Mouse (Mus musculus) kidney, embryonic 14.5 days (tissue): ENCODE results near the gene Rbms1. TPM values are rescaled to one million over a fixed set of nuclear protein-coding genes. Genes with fewer than 3 reads are reported as not detected.
A peak's percentile ranks its signal among the peaks of the same experiment; 100 is the strongest.

Source experiments
- ATAC-seq: fragments of 200-750 bp; cut with Nextera tagmentation; 2 replicates; pipeline ENCODE4 v1.8.0; 2017; ENCODE audit warnings: moderate number of reproducible peaks, mild to moderate bottlenecking, moderate TSS enrichment, moderate library complexity; ENCODE audit not compliant: low FRiP score, low TSS enrichment
- H3K27ac ChIP-seq: fragments of 300-500 bp; sonication (generic); 2 replicates; pipeline ENCODE4 v1.5.1; 2014; ENCODE audit warnings: low read depth, mild to moderate bottlenecking, low read length, moderate library complexity, mixed read lengths
- H3K27me3 ChIP-seq: fragments of 300-500 bp; sonication (generic); 2 replicates; pipeline ENCODE4 v1.6.1; 2014; ENCODE audit warnings: mild to moderate bottlenecking, low read length; ENCODE audit not compliant: control insufficient read depth, insufficient read depth
- H3K36me3 ChIP-seq: fragments of 300-500 bp; sonication (generic); 2 replicates; pipeline ENCODE4 v1.6.1; 2014; ENCODE audit warnings: low read length, mixed read lengths; ENCODE audit not compliant: control insufficient read depth, insufficient read depth
- H3K4me1 ChIP-seq: fragments of 300-500 bp; sonication (generic); 2 replicates; pipeline ENCODE4 v1.6.1; 2014; ENCODE audit warnings: low read length, mixed read lengths; ENCODE audit not compliant: control insufficient read depth, insufficient read depth
- H3K4me2 ChIP-seq: fragments of 300-500 bp; sonication (generic); replicated peaks from 2 replicates; pipeline ENCODE4 v1.6.1; 2014; ENCODE audit warnings: low read depth, mild to moderate bottlenecking, low read length
- H3K4me3 ChIP-seq: fragments of 300-500 bp; sonication (generic); 2 replicates; pipeline ENCODE4 v1.5.1; 2014; ENCODE audit warnings: mild to moderate bottlenecking, low read length
- H3K9ac ChIP-seq: fragments of 300-500 bp; sonication (generic); 2 replicates; pipeline ENCODE4 v1.6.1; 2014; ENCODE audit warnings: low read depth, mild to moderate bottlenecking, low read length, moderate library complexity
- H3K9me3 ChIP-seq: fragments of 300-500 bp; sonication (generic); 2 replicates; pipeline ENCODE4 v1.6.1; 2016; ENCODE audit warnings: low read length; ENCODE audit not compliant: control insufficient read depth
- WGBS: fragments of 180-500 bp; shearing (Covaris S2); extraction: QIAGEN DNeasy Blood & Tissue Kit; methylation state at CpG from one replicate; pipeline ENCODE4 v1.1.7; 2014; 5-methylcytosine and 5-hydroxymethylcytosine counted together
- polyA plus RNA-seq: library from polyadenylated mRNA; unstranded; fragments of >200 nt; fragmentation: Nextera tagmentation; extraction: Ambion mirVana; gene quantifications from 2 replicates; pipeline ENCODE4 v1.2.1, GENCODE M21; 2014

Gene Rbms1
- polyA plus RNA-seq, 1 experiment from 2014 or later: 115 TPM

DNA sequence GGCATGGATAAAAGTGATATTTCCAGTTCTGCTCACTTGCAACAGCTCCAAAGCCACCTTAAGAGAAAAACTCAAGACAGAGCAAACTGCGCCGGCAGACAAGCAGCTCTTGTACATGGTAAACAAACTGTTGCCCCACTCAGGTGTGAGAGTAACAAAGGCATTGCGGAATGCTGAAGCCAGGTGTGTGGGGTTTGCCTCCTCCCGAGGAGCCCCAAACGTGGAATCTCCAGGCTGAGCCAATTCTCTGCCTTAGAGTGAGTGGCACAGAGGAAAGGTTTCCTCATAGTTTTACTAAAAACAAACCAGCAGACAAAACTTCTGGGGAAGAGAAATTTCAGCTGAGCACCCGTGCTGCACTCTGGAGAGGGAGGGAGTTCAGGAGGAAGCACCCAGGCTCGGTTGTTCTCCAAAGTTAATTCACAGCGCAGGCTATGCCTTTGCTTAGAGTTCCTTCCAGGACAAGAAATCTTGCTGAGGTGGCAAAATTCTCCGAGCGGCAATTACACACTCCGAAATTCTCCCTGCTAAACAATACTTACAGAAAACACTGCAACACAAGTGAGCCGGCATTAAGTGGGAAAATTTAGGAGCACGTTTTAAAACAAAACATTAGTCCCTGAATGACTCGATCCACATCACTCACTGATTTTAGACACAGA is 111.8 kb downstream of the Rbms1 start:
- H3K36me3 ChIP-seq: 0 out of 2 replicates have a peak, but pooled peaks cover 2% of the 10 kb centered on the region
- H3K9ac ChIP-seq: no peak overlapping the region
- no peak overlapping the region for H3K4me3 ChIP-seq
- H3K9me3 ChIP-seq: no peaks in the 10 kb centered on the region
- no peaks in the 10 kb centered on the region for H3K27me3 ChIP-seq
- WGBS: 60% methylated on average over 14 of the region's 14 CpGs
- no peak for ATAC-seq
- 0 out of 2 replicates have a peak, but pooled peaks cover 4% of the 10 kb centered on the region for H3K4me1 ChIP-seq
- no peak overlapping the region for H3K4me2 ChIP-seq
- no peak overlapping the region for H3K27ac ChIP-seq

DNA sequence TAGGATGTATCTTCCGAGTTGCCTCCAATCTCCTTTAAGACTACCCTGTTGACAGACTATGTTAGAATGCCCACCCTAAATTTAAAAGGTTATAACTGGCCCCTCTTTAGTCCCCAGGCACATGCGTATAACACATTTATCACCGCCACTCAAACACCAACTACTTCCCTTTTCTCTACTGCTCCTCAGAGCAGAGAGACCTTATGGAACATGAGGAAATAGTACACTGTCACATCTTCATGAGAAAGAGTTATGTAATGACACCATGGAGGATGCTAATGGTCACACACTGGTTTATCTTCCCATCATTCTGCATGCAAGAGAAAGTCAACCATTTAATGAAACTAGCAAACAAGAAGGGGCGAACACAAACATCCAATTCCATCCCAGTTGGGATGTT is 114.5 kb downstream of the Rbms1 start:
- H3K9ac ChIP-seq: no peak overlapping the region
- no peak overlapping the region for H3K27ac ChIP-seq
- 0 out of 2 replicates have a peak, but pooled peaks cover 2% of the 10 kb centered on the region for H3K36me3 ChIP-seq
- no peak overlapping the region for H3K4me2 ChIP-seq
- H3K4me3 ChIP-seq: no peak overlapping the region
- WGBS: 93% methylated on average over 4 of the region's 4 CpGs
- no peak for ATAC-seq
- 0 out of 2 replicates have a peak, but pooled peaks cover 4% of the 10 kb centered on the region for H3K4me1 ChIP-seq
- H3K9me3 ChIP-seq: no peaks in the 10 kb centered on the region
- H3K27me3 ChIP-seq: no peaks in the 10 kb centered on the region

DNA sequence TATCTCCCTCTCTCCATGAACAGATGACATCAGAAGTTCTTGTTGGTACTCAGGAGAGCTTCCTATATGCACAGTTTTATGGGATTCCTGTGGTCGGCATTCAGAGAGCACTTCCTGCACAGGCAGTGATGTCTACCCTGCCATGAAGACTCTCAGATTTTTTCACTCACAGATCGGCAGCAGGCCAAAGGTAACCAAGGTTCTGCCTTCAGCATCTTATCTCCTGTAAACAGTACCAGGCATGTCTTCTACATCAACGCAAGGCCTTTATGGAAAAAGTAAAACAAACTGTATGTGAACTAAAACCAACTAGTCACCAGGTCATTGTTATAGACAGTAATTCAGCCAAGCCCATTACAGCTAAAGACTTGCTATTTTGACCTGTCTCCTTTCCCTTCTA is 115.0 kb downstream of the Rbms1 start:
- Histone ChIP-seq H3K9me3 (no peaks in the 10 kb centered on the region), H3K27ac (no peak overlapping the region), H3K36me3 (0 out of 2 replicates have a peak, but pooled peaks cover 2% of the 10 kb centered on the region), H3K9ac (no peak overlapping the region), H3K4me3 (no peak overlapping the region), H3K4me2 (no peak overlapping the region), H3K27me3 (no peaks in the 10 kb centered on the region), H3K4me1 (0 out of 2 replicates have a peak, but pooled peaks cover 4% of the 10 kb centered on the region)
- 83% methylated on average over 3 of the region's 3 CpGs for WGBS
- ATAC-seq: no peak

- no peak for ATAC-seq
- H3K36me3 ChIP-seq: peaks cover 12% of the 10 kb centered on the region; the same call in 1 of the 2 replicates
- WGBS: 47% methylated on average over 5 of the region's 5 CpGs
- no peak overlapping the region for H3K4me3 ChIP-seq
- no peaks in the 10 kb centered on the region for H3K4me1 ChIP-seq
- no peaks in the 10 kb centered on the region for H3K9me3 ChIP-seq
- H3K9ac ChIP-seq: no peak overlapping the region
- H3K27ac ChIP-seq: no peak overlapping the region
- no peaks in the 10 kb centered on the region for H3K27me3 ChIP-seq
- no peak overlapping the region for H3K4me2 ChIP-seq
Measured at GRCm38 (mm10) chr2:60845316-60845894, 117.6 kb downstream of the Rbms1 start.

DNA sequence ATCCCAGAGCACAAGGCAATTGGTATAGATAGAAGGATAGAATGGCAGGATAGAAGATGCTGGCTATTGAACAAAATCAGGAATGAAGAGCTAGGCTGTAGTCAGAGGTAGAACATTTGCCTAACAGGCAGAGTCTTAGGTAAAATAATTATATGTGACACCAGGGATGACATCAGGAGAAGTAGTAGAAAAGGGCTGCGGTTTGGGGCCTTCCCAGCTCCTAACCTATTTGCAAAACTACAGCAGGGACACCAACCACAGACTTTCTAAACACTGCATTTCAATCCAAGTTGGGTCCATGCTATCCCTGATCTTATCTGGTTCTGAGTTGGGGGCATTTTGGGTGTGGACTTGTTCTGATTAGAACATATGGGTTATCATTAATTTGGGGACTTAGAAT is 118.7 kb downstream of the Rbms1 start:
- WGBS: 90% methylated on average over 1 of the region's 1 CpGs
- no peak overlapping the region for H3K4me2 ChIP-seq
- peaks cover 12% of the 10 kb centered on the region; the same call in 1 of the 2 replicates for H3K36me3 ChIP-seq
- no peak overlapping the region for H3K27ac ChIP-seq
- ATAC-seq: no peak
- H3K9ac ChIP-seq: no peak overlapping the region
- no peaks in the 10 kb centered on the region for H3K27me3 ChIP-seq
- H3K4me1 ChIP-seq: no peaks in the 10 kb centered on the region
- no peak overlapping the region for H3K4me3 ChIP-seq
- no peaks in the 10 kb centered on the region for H3K9me3 ChIP-seq

DNA sequence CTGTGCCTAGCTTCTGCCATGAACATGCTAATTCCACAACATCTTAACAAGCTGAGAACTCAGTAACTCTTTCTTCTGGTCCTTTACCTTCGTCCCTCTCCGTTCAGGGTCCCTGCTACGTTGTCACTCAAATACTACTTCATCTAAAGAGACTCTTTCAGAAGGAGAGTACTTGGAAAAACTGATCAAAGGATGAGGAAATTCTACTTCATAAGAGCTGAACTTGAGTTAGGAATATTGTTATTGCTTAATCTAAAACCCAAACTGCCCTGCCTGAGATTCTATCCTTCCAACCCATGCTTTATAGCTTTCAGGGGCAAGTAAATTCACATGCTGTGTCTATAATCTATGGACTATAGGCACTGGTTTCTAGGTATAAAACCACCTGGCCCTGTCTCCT is 119.4 kb downstream of the Rbms1 start:
- WGBS: 84% methylated on average over 3 of the region's 3 CpGs
- no peak overlapping the region for H3K27ac ChIP-seq
- H3K27me3 ChIP-seq: no peaks in the 10 kb centered on the region
- no peak overlapping the region for H3K9ac ChIP-seq
- no peaks in the 10 kb centered on the region for H3K4me1 ChIP-seq
- H3K36me3 ChIP-seq: peaks cover 12% of the 10 kb centered on the region; the same call in 1 of the 2 replicates
- no peak overlapping the region for H3K4me2 ChIP-seq
- H3K9me3 ChIP-seq: no peaks in the 10 kb centered on the region
- H3K4me3 ChIP-seq: no peak overlapping the region
- ATAC-seq: no peak

DNA sequence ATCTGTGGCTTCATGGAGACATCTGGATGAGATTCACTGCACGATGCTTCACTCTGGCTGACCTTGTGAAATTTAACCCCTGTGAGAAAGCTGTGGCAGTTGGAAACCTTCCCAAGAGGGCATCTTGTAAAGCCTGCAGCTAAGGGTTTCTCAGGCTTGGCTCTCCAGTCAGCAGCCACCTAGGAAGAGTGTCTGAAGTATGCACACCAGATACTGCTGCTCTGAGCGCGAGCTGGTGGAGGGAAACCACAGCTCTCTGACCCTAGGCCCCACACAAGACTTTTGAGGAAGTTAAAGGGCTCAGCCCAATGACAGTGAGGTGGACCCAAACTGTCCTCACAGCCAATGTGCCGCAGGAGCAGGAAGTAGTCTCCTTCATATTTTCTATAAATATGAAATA is 120.0 kb downstream of the Rbms1 start:
- ATAC-seq: peak; percentile 66; the same call in 1 of the 2 replicates
- WGBS: 25% methylated on average over 4 of the region's 4 CpGs
- Histone ChIP-seq H3K9ac (no peak overlapping the region), H3K27ac (no peak overlapping the region), H3K4me1 (no peaks in the 10 kb centered on the region), H3K36me3 (peaks cover 12% of the 10 kb centered on the region; the same call in 1 of the 2 replicates), H3K4me3 (no peak overlapping the region), H3K27me3 (no peaks in the 10 kb centered on the region), H3K4me2 (no peak overlapping the region), H3K9me3 (no peaks in the 10 kb centered on the region)

DNA sequence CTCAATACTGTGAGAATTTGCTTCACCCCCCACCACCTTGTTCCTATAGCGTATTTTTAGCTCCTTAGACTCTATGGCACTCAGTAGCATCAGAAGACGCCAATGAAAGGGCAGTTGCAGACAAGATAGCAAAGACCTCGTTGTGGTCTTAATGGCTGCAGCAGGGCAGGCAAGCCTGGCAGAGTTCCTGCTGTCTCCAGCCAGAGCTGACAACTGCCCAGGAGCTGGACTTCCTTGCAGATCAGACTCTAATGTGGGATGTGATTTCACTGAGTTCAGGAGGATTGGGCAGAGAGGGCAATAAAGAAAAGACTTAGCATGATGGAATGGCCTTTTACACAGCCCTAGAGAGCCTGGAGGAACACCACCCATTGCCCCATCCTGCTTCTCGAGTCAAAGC is 122.1 kb downstream of the Rbms1 start:
- WGBS: 69% methylated on average over 4 of the region's 4 CpGs
- no peak for ATAC-seq
- H3K4me1 ChIP-seq: 0 out of 2 replicates have a peak, but pooled peaks cover 9% of the 10 kb centered on the region

DNA sequence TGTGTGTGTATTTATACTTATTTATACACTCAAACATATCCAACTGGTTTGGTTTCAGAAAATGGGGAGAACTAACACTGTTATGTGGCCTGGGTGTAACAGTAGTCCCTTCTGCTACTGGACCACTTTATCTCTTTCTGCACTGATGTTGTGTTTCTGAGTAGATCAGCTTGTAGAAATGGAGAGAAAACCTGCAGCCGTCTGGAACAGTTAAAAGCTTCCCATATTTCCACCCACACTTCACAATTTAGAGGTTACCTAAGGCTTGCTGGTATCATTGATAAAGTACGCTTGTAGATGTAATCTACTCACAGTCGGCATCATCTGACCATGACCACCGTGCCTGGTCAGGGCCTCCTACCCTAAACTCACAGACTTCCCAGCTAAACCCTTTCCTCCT is 123.5 kb downstream of the Rbms1 start:
- WGBS: 70% methylated on average over 4 of the region's 4 CpGs
- H3K4me1 ChIP-seq: 0 out of 2 replicates have a peak, but pooled peaks cover 9% of the 10 kb centered on the region
- H3K27ac ChIP-seq: no peak overlapping the region
- ATAC-seq: no peak
- H3K36me3 ChIP-seq: peaks cover 10% of the 10 kb centered on the region; the same call in 1 of the 2 replicates
- no peak overlapping the region for H3K9ac ChIP-seq
- H3K27me3 ChIP-seq: no peaks in the 10 kb centered on the region
- H3K4me2 ChIP-seq: no peak overlapping the region
- no peaks in the 10 kb centered on the region for H3K9me3 ChIP-seq
- H3K4me3 ChIP-seq: no peak overlapping the region

More for the DNA sequence above, 122.1 kb downstream of the Rbms1 start:
- H3K36me3 ChIP-seq: peaks cover 10% of the 10 kb centered on the region; the same call in 1 of the 2 replicates
- no peak overlapping the region for H3K9ac ChIP-seq
- no peak overlapping the region for H3K4me2 ChIP-seq
- H3K9me3 ChIP-seq: no peaks in the 10 kb centered on the region
- H3K27ac ChIP-seq: no peak overlapping the region
- no peak overlapping the region for H3K4me3 ChIP-seq
- no peaks in the 10 kb centered on the region for H3K27me3 ChIP-seq
